Mouse (Mus musculus) hindbrain, embryonic 15.5 days (tissue): ENCODE results near the gene Rrp8. TPM values are rescaled to one million over a fixed set of nuclear protein-coding genes. Genes with fewer than 3 reads are reported as not detected.

Source experiments
- ATAC-seq: fragments of 200-750 bp; cut with Nextera tagmentation; 2 replicates; pipeline ENCODE4 v1.8.0; 2017; ENCODE audit warnings: low read depth, moderate number of reproducible peaks, moderate TSS enrichment; ENCODE audit not compliant: low FRiP score
- H3K27ac ChIP-seq: fragments of 300-500 bp; sonication (generic); replicated peaks from 2 replicates; pipeline ENCODE4 v1.5.1; 2015; ENCODE audit warnings: mild to moderate bottlenecking, inconsistent platforms
- H3K27me3 ChIP-seq: fragments of 300-500 bp; sonication (generic); 2 replicates; pipeline ENCODE4 v1.6.1; 2015; ENCODE audit warnings: control low read depth, inconsistent platforms
- H3K36me3 ChIP-seq: fragments of 300-500 bp; sonication (generic); 2 replicates; pipeline ENCODE4 v1.6.1; 2015; ENCODE audit warnings: control low read depth, inconsistent platforms
- H3K4me1 ChIP-seq: fragments of 300-500 bp; sonication (generic); replicated peaks from 2 replicates; pipeline ENCODE4 v1.6.1; 2015; ENCODE audit warnings: control low read depth, inconsistent platforms
- H3K4me2 ChIP-seq: fragments of 300-500 bp; sonication (generic); 2 replicates; pipeline ENCODE4 v1.6.1; 2015; ENCODE audit warnings: moderate library complexity, mild to moderate bottlenecking, inconsistent platforms
- H3K4me3 ChIP-seq: fragments of 300-500 bp; sonication (generic); 2 replicates; pipeline ENCODE4 v1.5.1; 2015; ENCODE audit warnings: mild to moderate bottlenecking, inconsistent platforms
- H3K9ac ChIP-seq: fragments of 300-500 bp; sonication (generic); 2 replicates; pipeline ENCODE4 v1.6.1; 2015; ENCODE audit warnings: inconsistent platforms
- H3K9me3 ChIP-seq: fragments of 300-500 bp; sonication (generic); 2 replicates; pipeline ENCODE4 v1.6.1; 2016; ENCODE audit warnings: control low read depth, inconsistent platforms
- WGBS: fragments of 180-500 bp; shearing (Covaris S2); methylation state at CpG from one replicate; pipeline ENCODE4 v1.1.7; 2015; 5-methylcytosine and 5-hydroxymethylcytosine counted together
- polyA plus RNA-seq: library from polyadenylated mRNA; unstranded; fragments of >200 nt; fragmentation: Nextera tagmentation; extraction: Ambion mirVana; gene quantifications from 2 replicates; pipeline ENCODE4 v1.2.1, GENCODE M21; 2015

The Rrp8 gene
- polyA plus RNA-seq, result 24.9 and 26.0 TPM in 2 replicates

DNA sequence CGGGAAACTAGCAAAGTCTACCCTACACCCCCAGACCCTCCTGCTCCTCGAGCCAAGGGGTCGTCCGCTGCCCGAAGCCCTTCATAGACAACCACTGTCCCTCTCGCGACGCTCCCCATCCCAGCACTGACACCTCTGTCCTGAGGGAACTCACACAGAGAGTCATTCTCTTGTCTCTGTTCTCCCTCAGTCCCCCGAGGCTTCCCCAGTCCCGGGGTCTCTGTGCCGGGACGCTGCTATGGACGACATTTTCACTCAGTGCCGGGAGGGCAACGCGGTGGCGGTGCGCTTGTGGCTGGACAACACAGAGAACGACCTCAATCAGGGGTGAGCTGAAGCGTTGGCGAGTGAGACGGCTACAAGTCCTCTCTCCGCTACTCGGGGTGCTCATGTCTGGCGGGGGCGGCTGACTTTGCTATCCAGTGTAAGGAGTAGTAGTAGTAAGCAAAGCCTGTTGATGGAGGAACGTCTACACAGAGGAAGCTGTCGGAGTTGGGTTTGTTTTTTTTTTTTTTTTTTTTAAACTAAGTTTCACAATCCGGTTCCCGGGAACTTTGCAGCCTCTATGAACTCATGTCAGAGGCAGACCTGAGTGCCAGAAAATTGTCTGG lies at the start of gene Rrp8:
TSS of gene Rrp8 (minus strand) at position 475 of the 611 bp plus-strand sequence.
- H3K36me3 ChIP-seq, result peaks cover 44% of the 10 kb centered on the region
- under 1% methylated on average over 30 of the region's 30 CpGs for WGBS
- peak within 1 kb of the TSS; percentile 82 for H3K9ac ChIP-seq
- H3K4me2 ChIP-seq, result peak within 1 kb of the TSS; percentile 89
- H3K4me1 ChIP-seq, result peaks cover 35% of the 10 kb centered on the region
- H3K9me3 ChIP-seq, result no peaks in the 10 kb centered on the region
- ATAC-seq, result peak; percentile 31; the same call in 1 of the 2 replicates
- H3K27me3 ChIP-seq, result no peaks in the 10 kb centered on the region
- H3K27ac ChIP-seq, result peak within 1 kb of the TSS; percentile 80
- peak within 1 kb of the TSS; percentile 73 for H3K4me3 ChIP-seq

- Histone ChIP-seq H3K4me3 (peak overlapping the region; percentile 96), H3K9me3 (no peaks in the 10 kb centered on the region), H3K27me3 (no peaks in the 10 kb centered on the region), H3K27ac (peak overlapping the region; percentile 99), H3K4me2 (peak overlapping the region; percentile 86), H3K9ac (peak overlapping the region; percentile 100), H3K4me1 (peaks cover 55% of the 10 kb centered on the region), H3K36me3 (peaks cover 4% of the 10 kb centered on the region)
- WGBS, result 4% methylated on average over 18 of the region's 20 CpGs
- ATAC-seq, result peak; percentile 80
These were observed 49.5 kb upstream of the Rrp8 start for GRCm38 (mm10) chr7:105786506-105787284.

DNA sequence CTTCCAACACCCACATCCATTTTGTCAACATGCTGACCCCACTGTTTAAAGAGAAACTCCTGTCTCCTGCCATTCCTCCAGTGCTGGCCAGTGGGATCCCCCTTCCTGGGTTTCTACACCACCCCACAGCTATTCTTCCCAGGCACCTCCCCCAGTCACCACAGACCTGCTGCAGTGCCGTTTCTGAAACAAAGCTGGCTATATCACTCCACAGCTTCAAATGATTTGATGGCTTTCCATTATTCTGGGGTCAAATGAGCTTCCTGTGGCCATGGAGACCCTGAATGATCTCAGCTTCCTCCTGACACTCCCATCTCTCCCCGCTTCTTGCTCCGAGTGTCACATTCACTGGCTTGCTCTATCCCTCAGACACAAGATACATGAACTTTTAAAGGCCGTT lies 47.4 kb upstream of the Rrp8 start:
- H3K4me1 ChIP-seq, result peaks cover 63% of the 10 kb centered on the region
- H3K36me3 ChIP-seq, result peaks cover 24% of the 10 kb centered on the region
- peak overlapping the region; percentile 96 for H3K4me3 ChIP-seq
- no peaks in the 10 kb centered on the region for H3K9me3 ChIP-seq
- peak overlapping the region; percentile 37 for H3K27ac ChIP-seq
- peak overlapping the region; percentile 34; the same call in 1 of the 2 replicates for H3K9ac ChIP-seq
- H3K4me2 ChIP-seq, result peak overlapping the region; percentile 86
- no peak for ATAC-seq
- WGBS, result 12% methylated on average over 4 of the region's 4 CpGs
- H3K27me3 ChIP-seq, result no peaks in the 10 kb centered on the region

DNA sequence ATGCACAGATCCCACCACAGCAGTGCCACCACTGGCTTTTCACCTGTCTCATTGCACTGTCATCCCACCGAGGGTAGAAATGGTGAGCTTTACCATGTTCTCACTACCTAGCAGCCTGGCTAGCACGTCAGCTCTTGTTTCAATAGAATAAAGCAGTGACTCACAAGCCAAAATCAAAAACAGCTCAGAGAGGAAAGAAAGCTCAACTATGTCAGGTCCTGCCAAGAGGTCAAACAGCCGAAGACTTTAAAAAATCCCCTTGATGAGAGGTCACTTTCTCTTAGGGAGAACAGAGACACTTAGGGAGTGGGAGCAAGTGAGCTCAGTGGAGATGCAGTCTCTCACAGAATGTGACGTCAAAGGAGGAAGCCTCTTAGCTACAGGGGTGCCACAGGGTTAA lies 46.7 kb upstream of the Rrp8 start:
- H3K9ac ChIP-seq, result no peak overlapping the region
- H3K4me1 ChIP-seq, result peaks cover 67% of the 10 kb centered on the region
- H3K9me3 ChIP-seq, result no peaks in the 10 kb centered on the region
- no peak for ATAC-seq
- H3K4me2 ChIP-seq, result peak overlapping the region; percentile 86
- H3K27me3 ChIP-seq, result no peaks in the 10 kb centered on the region
- no peak overlapping the region for H3K27ac ChIP-seq
- 45% methylated on average over 4 of the region's 4 CpGs for WGBS
- H3K36me3 ChIP-seq, result peaks cover 24% of the 10 kb centered on the region
- H3K4me3 ChIP-seq, result no peak overlapping the region

DNA sequence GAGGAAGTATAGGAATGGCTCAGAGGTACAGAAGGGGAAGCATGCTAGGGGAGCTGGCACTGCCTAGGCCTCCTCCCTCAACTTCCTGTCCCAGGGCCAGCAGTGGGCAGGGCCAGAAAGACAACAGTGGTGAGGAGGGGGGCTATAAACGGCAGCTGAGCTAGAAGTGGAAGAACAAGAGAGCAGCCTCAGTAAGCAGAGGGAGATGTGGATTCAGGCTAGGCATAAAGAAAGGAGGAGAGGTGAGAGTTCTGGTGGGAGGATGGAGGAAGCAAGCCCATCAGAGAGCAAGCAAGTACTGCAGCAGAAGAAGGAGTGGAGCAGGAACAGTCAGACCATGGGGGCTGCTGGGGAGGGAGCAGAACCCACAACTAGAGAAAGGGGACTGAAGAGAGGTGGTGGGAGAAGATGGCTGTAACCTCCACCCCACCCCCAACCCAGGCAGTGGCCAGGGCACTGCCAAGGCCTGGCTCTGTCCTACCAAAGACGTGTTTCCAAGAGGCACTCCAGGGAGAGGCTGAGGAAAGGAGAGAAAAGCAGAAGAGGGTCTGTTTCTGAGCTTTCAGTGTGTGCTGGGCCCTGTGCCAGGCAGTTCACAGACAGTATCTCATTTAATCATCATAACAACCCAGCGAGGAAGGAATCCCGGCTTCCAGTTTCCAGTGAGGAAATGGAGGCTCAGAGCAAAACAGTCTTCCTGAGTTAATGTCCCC lies 41.5 kb upstream of the Rrp8 start:
- Histone ChIP-seq H3K9me3 (no peaks in the 10 kb centered on the region), H3K9ac (no peak overlapping the region), H3K4me1 (peaks cover 80% of the 10 kb centered on the region), H3K4me2 (peak overlapping the region; percentile 27), H3K27me3 (no peaks in the 10 kb centered on the region), H3K36me3 (peaks cover 31% of the 10 kb centered on the region), H3K4me3 (no peak overlapping the region), H3K27ac (peak overlapping the region; percentile 71)
- WGBS, result 12% methylated on average over 4 of the region's 4 CpGs
- peak; percentile 64 for ATAC-seq

DNA sequence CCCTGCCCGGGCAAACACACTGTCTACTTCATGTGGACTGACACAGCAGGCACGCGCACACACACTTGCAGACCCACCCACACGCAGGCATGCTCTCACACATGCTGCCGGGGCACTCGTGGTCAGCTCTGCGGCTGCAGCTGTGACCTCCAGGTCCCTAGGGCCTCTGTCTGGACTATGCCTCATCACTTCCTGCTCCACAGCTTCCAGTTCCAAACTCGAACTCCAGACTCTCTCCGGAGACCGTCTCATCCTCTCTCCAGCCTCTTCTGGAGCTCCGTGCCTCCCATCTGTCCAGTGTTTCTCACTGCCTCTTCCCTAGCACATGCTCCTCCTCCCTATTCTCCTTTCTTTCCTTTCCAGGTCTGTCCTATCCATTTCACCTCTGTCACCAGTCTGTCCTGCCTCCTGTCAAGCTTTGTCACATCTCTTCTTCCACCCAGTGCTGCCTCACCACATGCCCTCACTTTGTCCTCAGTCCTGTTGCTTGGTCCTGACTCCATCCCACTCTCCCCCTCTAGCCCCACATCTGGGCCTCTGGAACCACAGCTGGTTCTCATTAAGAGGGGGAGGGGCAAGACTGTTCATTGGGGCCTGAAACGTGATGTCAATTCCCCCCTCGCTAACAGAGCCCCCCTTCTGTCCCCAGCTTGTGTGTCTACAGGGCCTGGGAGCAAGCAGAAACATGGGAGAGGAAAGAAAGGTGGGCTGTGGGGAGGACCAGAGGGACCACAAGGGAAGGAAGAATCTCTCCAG lies 40.8 kb upstream of the Rrp8 start:
- H3K4me1 ChIP-seq, result peaks cover 77% of the 10 kb centered on the region
- peaks cover 32% of the 10 kb centered on the region for H3K36me3 ChIP-seq
- 49% methylated on average over 13 of the region's 13 CpGs for WGBS
- H3K27ac ChIP-seq, result peak overlapping the region; percentile 71
- no peaks in the 10 kb centered on the region for H3K27me3 ChIP-seq
- peak; percentile 29 for ATAC-seq
- peak overlapping the region; percentile 27 for H3K4me2 ChIP-seq
- H3K9ac ChIP-seq, result no peak overlapping the region; the same call in 1 of the 2 replicates
- 0 out of 2 replicates have a peak overlapping the region, but pooled peaks have one; percentile 3 for H3K4me3 ChIP-seq
- H3K9me3 ChIP-seq, result no peaks in the 10 kb centered on the region

DNA sequence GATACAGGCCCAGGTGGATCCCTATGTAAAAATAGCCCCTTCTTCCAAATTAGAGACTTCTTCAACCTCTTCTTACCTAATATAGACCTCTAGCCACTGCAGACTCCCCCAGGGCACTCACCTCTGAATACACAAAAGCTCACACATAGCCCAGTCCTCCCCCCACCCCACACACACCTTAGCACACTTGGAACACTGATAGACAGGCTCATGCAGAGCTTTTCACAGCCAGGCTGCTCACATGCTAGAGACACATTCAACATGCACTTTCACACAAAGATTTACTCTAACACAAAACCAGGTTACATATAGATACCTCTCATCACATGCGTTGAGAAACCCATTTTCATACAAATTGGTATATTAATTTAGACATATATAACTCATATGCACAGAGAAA lies 40.1 kb upstream of the Rrp8 start:
- Histone ChIP-seq H3K4me1 (peaks cover 73% of the 10 kb centered on the region), H3K36me3 (peaks cover 38% of the 10 kb centered on the region)

GRCm38 (mm10) chr7:105776026-105776425 lies 38.8 kb upstream of the Rrp8 start:
- Histone ChIP-seq H3K9me3 (no peaks in the 10 kb centered on the region), H3K4me2 (no peak overlapping the region), H3K4me3 (no peak overlapping the region), H3K27ac (no peak overlapping the region), H3K36me3 (peaks cover 42% of the 10 kb centered on the region), H3K4me1 (peaks cover 78% of the 10 kb centered on the region), H3K27me3 (no peaks in the 10 kb centered on the region), H3K9ac (no peak overlapping the region)
- no peak for ATAC-seq
- WGBS, result 91% methylated on average over 2 of the region's 2 CpGs

More for the DNA sequence above, 40.1 kb upstream of the Rrp8 start:
- Histone ChIP-seq H3K27ac (no peak overlapping the region), H3K4me2 (peak overlapping the region; percentile 27; the same call in 1 of the 2 replicates), H3K9ac (no peak overlapping the region), H3K9me3 (no peaks in the 10 kb centered on the region), H3K27me3 (no peaks in the 10 kb centered on the region), H3K4me3 (no peak overlapping the region)
- 87% methylated on average over 1 of the region's 1 CpGs for WGBS
- no peak for ATAC-seq

DNA sequence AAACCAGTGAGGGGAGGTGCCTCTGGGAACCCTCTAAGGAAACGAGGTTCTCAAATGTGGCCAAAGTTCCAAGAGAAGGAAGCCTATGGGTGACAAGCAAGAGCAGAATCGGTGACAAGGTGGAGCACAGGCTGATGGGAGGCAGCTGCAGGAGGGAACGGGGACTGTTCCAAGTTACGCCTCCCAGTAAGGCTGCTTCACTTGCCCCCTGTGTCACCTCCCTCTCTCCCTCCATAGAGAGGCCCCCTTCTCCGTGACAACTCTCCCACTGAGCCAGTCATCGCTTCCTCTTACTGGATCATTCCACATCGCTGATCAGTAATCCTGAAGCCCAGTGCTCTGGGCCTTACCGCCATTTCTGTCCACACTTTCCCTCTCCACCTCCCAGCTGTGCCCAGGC lies 37.5 kb upstream of the Rrp8 start:
- peaks cover 85% of the 10 kb centered on the region for H3K4me1 ChIP-seq

GRCm38 (mm10) chr7:105773041-105773440 lies 35.9 kb upstream of the Rrp8 start:
- Histone ChIP-seq H3K27ac (no peak overlapping the region; the same call in 1 of the 2 replicates), H3K36me3 (peaks cover 41% of the 10 kb centered on the region), H3K4me2 (no peak overlapping the region), H3K27me3 (no peaks in the 10 kb centered on the region), H3K9me3 (no peaks in the 10 kb centered on the region), H3K9ac (no peak overlapping the region), H3K4me3 (no peak overlapping the region), H3K4me1 (peaks cover 85% of the 10 kb centered on the region)
- peak; percentile 5; the same call in 1 of the 2 replicates for ATAC-seq
- WGBS, result 88% methylated on average over 5 of the region's 5 CpGs

More for the DNA sequence above, 37.5 kb upstream of the Rrp8 start:
- Histone ChIP-seq H3K4me3 (no peak overlapping the region), H3K9ac (no peak overlapping the region), H3K36me3 (peaks cover 38% of the 10 kb centered on the region), H3K27me3 (no peaks in the 10 kb centered on the region), H3K4me2 (no peak overlapping the region), H3K27ac (no peak overlapping the region), H3K9me3 (no peaks in the 10 kb centered on the region)
- ATAC-seq, result 0 out of 2 replicates have a peak, but pooled peaks have one; percentile 6
- 34% methylated on average over 8 of the region's 8 CpGs for WGBS

GRCm38 (mm10) chr7:105772331-105772730 lies 35.1 kb upstream of the Rrp8 start:
- no peak for ATAC-seq
- no peak overlapping the region for H3K27ac ChIP-seq
- no peak overlapping the region for H3K4me3 ChIP-seq
- H3K9me3 ChIP-seq, result no peaks in the 10 kb centered on the region
- no peaks in the 10 kb centered on the region for H3K27me3 ChIP-seq
- H3K9ac ChIP-seq, result no peak overlapping the region
- WGBS, result 94% methylated on average over 15 of the region's 15 CpGs
- no peak overlapping the region for H3K4me2 ChIP-seq
- H3K4me1 ChIP-seq, result peaks cover 85% of the 10 kb centered on the region
- H3K36me3 ChIP-seq, result peaks cover 48% of the 10 kb centered on the region
